Mouse (Mus musculus): ENCODE measurements around the gene Arfgap3. TPM values are rescaled to one million over a fixed set of nuclear protein-coding genes. Genes with fewer than 3 reads are reported as not detected.
A peak's percentile ranks its signal among the peaks of the same experiment; 100 is the strongest.

Arfgap3 gene
- polyA plus RNA-seq, 1 experiment from 2014 or later: 28.5 TPM

- H3K9ac ChIP-seq (ENCODE audit: low read length): no peak overlapping the region
- 79% methylated on average over 3 of the region's 3 CpGs for WGBS
- H3K36me3 ChIP-seq (ENCODE audit: control insufficient read depth, insufficient read depth, low read length): 0 out of 2 replicates have a peak, but pooled peaks cover 6% of the 10 kb centered on the region
- no peaks in the 10 kb centered on the region for H3K27me3 ChIP-seq (ENCODE audit: control insufficient read depth, insufficient read depth, low read length)
- H3K4me3 ChIP-seq (ENCODE audit: control insufficient read depth in 1 of 2, insufficient read depth in 1 of 2, low read depth in 1 of 2, low read length in 2 of 2): no peak overlapping the region
- H3K4me1 ChIP-seq (ENCODE audit: control insufficient read depth in 2 of 2, insufficient read depth in 2 of 2, low read length in 2 of 2): peaks cover 3 to 5% of the 10 kb centered on the region in 2 experiments; a peak in 3 of 4 replicates
- no peak overlapping the region for H3K4me2 ChIP-seq (ENCODE audit: low read length)
- H3K9me3 ChIP-seq (ENCODE audit: control insufficient read depth, low read length): no peaks in the 10 kb centered on the region
- no peak for ATAC-seq (ENCODE audit: insufficient number of reproducible peaks, insufficient read depth, low FRiP score, low read depth)
- H3K27ac ChIP-seq (replicated peaks in 1 of 2; ENCODE audit: control insufficient read depth in 1 of 2, insufficient read depth in 1 of 2, low read depth in 2 of 2, low read length in 2 of 2): no peak overlapping the region
Measured at GRCm38 (mm10) chr15:83294954-83295353, 55.1 kb downstream of the Arfgap3 start.

- Histone ChIP-seq H3K4me3 (ENCODE audit: control insufficient read depth in 1 of 2, insufficient read depth in 1 of 2, low read depth in 1 of 2, low read length in 2 of 2) (no peak overlapping the region), H3K36me3 (ENCODE audit: control insufficient read depth, insufficient read depth, low read length) (0 out of 2 replicates have a peak, but pooled peaks cover under 1% of the 10 kb centered on the region), H3K27me3 (ENCODE audit: control insufficient read depth, insufficient read depth, low read length) (no peaks in the 10 kb centered on the region), H3K9ac (ENCODE audit: low read length) (no peak overlapping the region), H3K27ac (replicated peaks in 1 of 2; ENCODE audit: control insufficient read depth in 1 of 2, insufficient read depth in 1 of 2, low read depth in 2 of 2, low read length in 2 of 2) (0 out of 4 replicates have a peak overlapping the region, but pooled peaks of 1 of the 2 experiments have one; percentile 9), H3K4me1 (ENCODE audit: control insufficient read depth in 2 of 2, insufficient read depth in 2 of 2, low read length in 2 of 2) (no peaks in the 10 kb centered on the region), H3K9me3 (ENCODE audit: control insufficient read depth, low read length) (no peaks in the 10 kb centered on the region), H3K4me2 (ENCODE audit: low read length) (no peak overlapping the region)
- 81% methylated on average over 8 of the region's 8 CpGs for WGBS
- ATAC-seq (ENCODE audit: insufficient number of reproducible peaks, insufficient read depth, low FRiP score, low read depth): no peak
Measured at GRCm38 (mm10) chr15:83293706-83294645, 56.1 kb downstream of the Arfgap3 start.

GRCm38 (mm10) chr15:83293144-83293543, 56.9 kb downstream of the Arfgap3 start:
- H3K27me3 ChIP-seq (ENCODE audit: control insufficient read depth, insufficient read depth, low read length): no peaks in the 10 kb centered on the region
- H3K9ac ChIP-seq (ENCODE audit: low read length): no peak overlapping the region
- H3K4me3 ChIP-seq (ENCODE audit: control insufficient read depth in 1 of 2, insufficient read depth in 1 of 2, low read depth in 1 of 2, low read length in 2 of 2): no peak overlapping the region
- no peaks in the 10 kb centered on the region for H3K9me3 ChIP-seq (ENCODE audit: control insufficient read depth, low read length)
- no peak for ATAC-seq (ENCODE audit: insufficient number of reproducible peaks, insufficient read depth, low FRiP score, low read depth)
- H3K4me2 ChIP-seq (ENCODE audit: low read length): no peak overlapping the region
- no peaks in the 10 kb centered on the region for H3K36me3 ChIP-seq (ENCODE audit: control insufficient read depth, insufficient read depth, low read length)
- H3K4me1 ChIP-seq (ENCODE audit: control insufficient read depth in 2 of 2, insufficient read depth in 2 of 2, low read length in 2 of 2): no peaks in the 10 kb centered on the region
- WGBS: 69% methylated on average over 6 of the region's 6 CpGs
- no peak overlapping the region for H3K27ac ChIP-seq (replicated peaks in 1 of 2; ENCODE audit: control insufficient read depth in 1 of 2, insufficient read depth in 1 of 2, low read depth in 2 of 2, low read length in 2 of 2)

- Histone ChIP-seq H3K4me1 (ENCODE audit: control insufficient read depth in 2 of 2, insufficient read depth in 2 of 2, low read length in 2 of 2) (no peaks in the 10 kb centered on the region), H3K27me3 (ENCODE audit: control insufficient read depth, insufficient read depth, low read length) (no peaks in the 10 kb centered on the region), H3K4me3 (ENCODE audit: control insufficient read depth in 1 of 2, insufficient read depth in 1 of 2, low read depth in 1 of 2, low read length in 2 of 2) (no peak overlapping the region), H3K9ac (ENCODE audit: low read length) (no peak overlapping the region), H3K9me3 (ENCODE audit: control insufficient read depth, low read length) (no peaks in the 10 kb centered on the region), H3K27ac (replicated peaks in 1 of 2; ENCODE audit: control insufficient read depth in 1 of 2, insufficient read depth in 1 of 2, low read depth in 2 of 2, low read length in 2 of 2) (no peak overlapping the region), H3K4me2 (ENCODE audit: low read length) (no peak overlapping the region), H3K36me3 (ENCODE audit: control insufficient read depth, insufficient read depth, low read length) (no peaks in the 10 kb centered on the region)
- WGBS: 79% methylated on average over 13 of the region's 13 CpGs
- no peak for ATAC-seq (ENCODE audit: insufficient number of reproducible peaks, insufficient read depth, low FRiP score, low read depth)
Measured at GRCm38 (mm10) chr15:83292261-83293056, 57.6 kb downstream of the Arfgap3 start.

- H3K4me2 ChIP-seq (ENCODE audit: low read length): no peak overlapping the region
- peaks cover 6% of the 10 kb centered on the region for H3K9me3 ChIP-seq (ENCODE audit: control insufficient read depth, low read length)
- 63% methylated on average over 2 of the region's 2 CpGs for WGBS
Measured at GRCm38 (mm10) chr15:83290899-83291298, 59.1 kb downstream of the Arfgap3 start.

GRCm38 (mm10) chr15:83284828-83285227, 65.2 kb downstream of the Arfgap3 start:
- H3K4me2 ChIP-seq (ENCODE audit: low read length): no peak overlapping the region
- no peaks in the 10 kb centered on the region; a peak in 1 of 4 replicates for H3K4me1 ChIP-seq (ENCODE audit: control insufficient read depth in 2 of 2, insufficient read depth in 2 of 2, low read length in 2 of 2)
- no peak overlapping the region for H3K9ac ChIP-seq (ENCODE audit: low read length)
- WGBS: 48% methylated on average over 8 of the region's 8 CpGs
- no peak overlapping the region for H3K27ac ChIP-seq (replicated peaks in 1 of 2; ENCODE audit: control insufficient read depth in 1 of 2, insufficient read depth in 1 of 2, low read depth in 2 of 2, low read length in 2 of 2)
- peak; percentile 39; the same call in 1 of the 2 replicates for ATAC-seq (ENCODE audit: insufficient number of reproducible peaks, insufficient read depth, low FRiP score, low read depth)
- H3K27me3 ChIP-seq (ENCODE audit: control insufficient read depth, insufficient read depth, low read length): no peaks in the 10 kb centered on the region
- peaks cover 6% of the 10 kb centered on the region for H3K9me3 ChIP-seq (ENCODE audit: control insufficient read depth, low read length)
- no peaks in the 10 kb centered on the region for H3K36me3 ChIP-seq (ENCODE audit: control insufficient read depth, insufficient read depth, low read length)
- no peak overlapping the region for H3K4me3 ChIP-seq (ENCODE audit: control insufficient read depth in 1 of 2, insufficient read depth in 1 of 2, low read depth in 1 of 2, low read length in 2 of 2)

More at GRCm38 (mm10) chr15:83290899-83291298, 59.1 kb downstream of the Arfgap3 start:
- Histone ChIP-seq H3K27me3 (ENCODE audit: control insufficient read depth, insufficient read depth, low read length) (no peaks in the 10 kb centered on the region), H3K36me3 (ENCODE audit: control insufficient read depth, insufficient read depth, low read length) (no peaks in the 10 kb centered on the region), H3K4me1 (ENCODE audit: control insufficient read depth in 2 of 2, insufficient read depth in 2 of 2, low read length in 2 of 2) (no peaks in the 10 kb centered on the region), H3K27ac (replicated peaks in 1 of 2; ENCODE audit: control insufficient read depth in 1 of 2, insufficient read depth in 1 of 2, low read depth in 2 of 2, low read length in 2 of 2) (no peak overlapping the region), H3K9ac (ENCODE audit: low read length) (no peak overlapping the region), H3K4me3 (ENCODE audit: control insufficient read depth in 1 of 2, insufficient read depth in 1 of 2, low read depth in 1 of 2, low read length in 2 of 2) (no peak overlapping the region)
- no peak for ATAC-seq (ENCODE audit: insufficient number of reproducible peaks, insufficient read depth, low FRiP score, low read depth)

GRCm38 (mm10) chr15:83282397-83282796, 67.7 kb downstream of the Arfgap3 start:
- no peak for ATAC-seq (ENCODE audit: insufficient number of reproducible peaks, insufficient read depth, low FRiP score, low read depth)

More at GRCm38 (mm10) chr15:83282397-83282796, 67.7 kb downstream of the Arfgap3 start:
- no peak overlapping the region for H3K9ac ChIP-seq (ENCODE audit: low read length)
- no peaks in the 10 kb centered on the region for H3K27me3 ChIP-seq (ENCODE audit: control insufficient read depth, insufficient read depth, low read length)
- 68% methylated on average over 5 of the region's 5 CpGs for WGBS
- no peak overlapping the region for H3K4me2 ChIP-seq (ENCODE audit: low read length)
- H3K9me3 ChIP-seq (ENCODE audit: control insufficient read depth, low read length): peaks cover 6% of the 10 kb centered on the region
- no peak overlapping the region for H3K4me3 ChIP-seq (ENCODE audit: control insufficient read depth in 1 of 2, insufficient read depth in 1 of 2, low read depth in 1 of 2, low read length in 2 of 2)
- no peaks in the 10 kb centered on the region; a peak in 1 of 4 replicates for H3K4me1 ChIP-seq (ENCODE audit: control insufficient read depth in 2 of 2, insufficient read depth in 2 of 2, low read length in 2 of 2)
- no peak overlapping the region for H3K27ac ChIP-seq (replicated peaks in 1 of 2; ENCODE audit: control insufficient read depth in 1 of 2, insufficient read depth in 1 of 2, low read depth in 2 of 2, low read length in 2 of 2)
- no peaks in the 10 kb centered on the region for H3K36me3 ChIP-seq (ENCODE audit: control insufficient read depth, insufficient read depth, low read length)
